Mouse (Mus musculus) retina, adult 2 months (tissue): ENCODE measurements at regions not wholly inside any gene's neighbourhood (a gene's known extent, or its start where the extent isn't known, plus 50 kb on each side); places are given as distances from the start of the nearest gene placed in this dataset.
"Not testable (repeated sequence)": the region's sequence is repeated elsewhere in the genome, so short reads cannot be mapped to it uniquely, and the experiment has no call there.

Source experiments
- DNase-seq: peaks from one replicate; pipeline ENCODE4 v3.0.0-alpha.2; 2012; ENCODE audit warnings: low read depth, low spot score

DNA sequence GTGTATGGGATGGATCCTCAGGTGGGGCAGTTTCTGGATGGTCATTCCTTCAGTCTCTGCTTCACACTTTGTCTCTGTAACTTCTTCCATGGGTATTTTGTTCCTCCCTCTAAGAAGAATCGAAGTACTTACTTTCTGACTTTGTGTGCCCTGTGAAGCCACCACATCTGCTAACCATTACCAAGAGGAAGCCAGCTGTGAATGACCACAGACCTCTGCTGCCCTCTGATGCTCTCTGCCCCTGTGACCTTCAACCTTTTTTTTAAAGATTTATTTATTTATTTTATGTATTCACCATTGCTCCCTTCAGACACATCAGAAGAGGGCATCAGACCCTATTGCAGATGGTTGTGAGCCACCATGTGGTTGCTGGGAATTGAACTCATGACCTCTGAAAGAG lies 475.7 kb upstream of the Gulo start:
- not testable (repeated sequence) for DNase-seq

- no peak for DNase-seq
Observed at GRCm38 (mm10) chr14:66479181-66479580, 470.2 kb upstream of the Gulo start.

DNA sequence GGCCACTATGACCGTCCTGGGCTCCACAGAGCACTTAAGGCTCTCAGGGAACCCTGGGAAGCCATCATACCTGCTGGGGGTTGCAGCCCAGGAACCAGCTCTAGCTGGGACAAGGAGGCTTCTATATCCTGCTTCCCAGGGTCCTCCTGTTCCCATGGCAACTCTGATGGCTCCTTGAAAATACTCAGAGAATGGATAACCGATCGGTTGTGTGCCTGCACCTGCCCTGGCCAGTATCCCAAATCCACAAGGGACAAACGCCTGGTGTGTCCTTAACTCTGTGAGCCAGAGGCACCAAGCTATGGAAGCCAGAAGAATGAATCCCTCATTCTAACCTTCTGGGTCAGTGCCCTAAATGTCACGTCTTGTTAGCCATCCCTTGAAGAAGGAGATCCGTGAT lies 469.6 kb upstream of the Gulo start:
- DNase-seq: no peak

GRCm38 (mm10) chr14:66475026-66475425 lies 466.0 kb upstream of the Gulo start:
- DNase-seq: no peak

- DNase-seq: no peak
Observed at GRCm38 (mm10) chr14:66473251-66473550, 464.2 kb upstream of the Gulo start.

DNA sequence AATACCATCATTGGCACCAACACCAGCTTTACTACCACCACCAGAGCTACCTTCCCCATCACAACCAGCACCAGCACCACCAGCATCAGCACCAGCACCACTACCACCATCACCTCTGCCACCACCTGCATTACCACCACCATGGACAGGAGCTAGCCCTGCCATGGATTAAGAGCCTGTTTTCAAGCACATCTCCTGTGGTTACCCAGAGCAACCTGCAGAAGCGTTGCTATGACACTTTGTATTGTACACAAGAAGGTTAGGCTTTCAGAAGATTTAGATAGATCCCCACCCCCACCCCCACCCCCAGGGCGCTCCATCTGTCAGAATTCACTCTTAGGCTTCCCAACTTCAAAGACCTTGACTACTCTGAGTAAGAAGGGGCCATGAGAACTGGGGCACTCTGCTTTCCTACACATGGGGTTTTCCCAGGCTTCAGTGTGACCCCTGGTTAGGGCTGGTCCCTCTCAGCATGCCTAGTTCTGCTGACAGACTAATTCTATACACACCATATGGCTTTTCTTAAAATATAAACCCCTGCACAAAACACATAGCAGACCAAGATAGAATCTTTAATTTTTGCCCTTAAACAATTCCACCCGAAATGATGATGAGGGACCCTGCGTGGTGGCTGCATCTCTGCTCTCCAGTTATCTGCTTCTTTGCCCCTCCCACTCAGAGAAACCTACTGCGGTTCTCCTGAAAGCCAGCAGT lies 463.7 kb upstream of the Gulo start:
- DNase-seq: no peak

DNA sequence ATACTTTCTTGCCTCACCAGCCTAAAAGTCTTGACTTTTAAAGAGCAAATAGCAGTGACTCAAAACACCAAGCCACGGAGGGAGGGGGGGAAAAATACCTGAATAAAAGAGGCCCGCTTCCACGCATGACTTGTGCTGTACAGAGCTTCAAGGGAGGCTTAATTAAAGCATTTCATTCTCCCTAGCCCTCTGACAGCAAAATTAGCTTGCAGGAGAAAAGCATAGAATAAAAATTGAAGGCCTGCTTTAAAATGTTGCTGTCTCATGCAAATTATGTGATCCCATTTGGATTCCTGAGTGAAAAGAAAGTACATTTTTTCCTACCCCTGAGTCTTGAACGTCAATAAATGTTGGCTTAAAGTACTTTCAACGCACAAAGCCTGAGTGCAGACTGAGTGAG lies 453.1 kb upstream of the Gulo start:
- DNase-seq: no peak

DNA sequence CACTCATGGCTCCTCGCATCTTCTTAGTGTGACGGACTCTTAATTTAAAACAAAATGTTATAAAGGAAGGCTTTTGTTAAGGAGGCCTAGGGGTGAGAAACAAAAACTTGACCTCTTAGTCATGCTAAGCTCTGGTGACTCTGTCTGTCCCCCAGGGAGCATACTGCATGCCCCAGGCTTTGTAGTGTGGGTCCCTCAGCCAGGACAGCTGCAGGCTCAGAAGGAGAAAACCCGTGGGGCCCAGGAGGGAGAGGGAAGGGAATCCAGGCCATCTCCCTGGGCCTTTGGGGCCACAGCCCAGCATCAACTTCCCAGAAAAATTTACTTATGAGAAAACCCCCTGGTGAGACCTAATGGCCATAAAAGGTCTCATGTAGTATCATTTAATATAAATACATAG lies 451.8 kb upstream of the Gulo start:
- no peak for DNase-seq

GRCm38 (mm10) chr14:66458696-66459095 lies 449.7 kb upstream of the Gulo start:
- DNase-seq: no peak

GRCm38 (mm10) chr14:66457300-66457699 lies 448.3 kb upstream of the Gulo start:
- no peak for DNase-seq

DNA sequence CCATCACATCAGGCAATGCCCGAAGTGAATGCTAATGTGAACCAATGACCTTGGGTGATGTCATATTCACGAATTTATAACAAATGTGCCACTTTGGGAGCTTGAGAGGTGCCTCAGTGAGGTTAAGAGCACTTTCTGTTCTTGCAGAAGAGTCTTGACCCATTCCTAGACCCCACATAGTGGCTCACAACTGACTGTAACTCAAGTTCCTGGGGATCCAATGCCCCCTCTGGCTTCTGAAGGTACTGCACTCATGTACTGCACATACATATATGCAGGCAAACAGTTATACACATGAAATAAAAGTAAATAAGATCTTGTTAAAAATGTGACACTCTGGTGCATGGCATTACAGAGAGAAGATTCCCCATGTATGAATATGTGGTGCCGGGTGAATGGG lies 443.8 kb upstream of the Gulo start:
- no peak for DNase-seq

DNA sequence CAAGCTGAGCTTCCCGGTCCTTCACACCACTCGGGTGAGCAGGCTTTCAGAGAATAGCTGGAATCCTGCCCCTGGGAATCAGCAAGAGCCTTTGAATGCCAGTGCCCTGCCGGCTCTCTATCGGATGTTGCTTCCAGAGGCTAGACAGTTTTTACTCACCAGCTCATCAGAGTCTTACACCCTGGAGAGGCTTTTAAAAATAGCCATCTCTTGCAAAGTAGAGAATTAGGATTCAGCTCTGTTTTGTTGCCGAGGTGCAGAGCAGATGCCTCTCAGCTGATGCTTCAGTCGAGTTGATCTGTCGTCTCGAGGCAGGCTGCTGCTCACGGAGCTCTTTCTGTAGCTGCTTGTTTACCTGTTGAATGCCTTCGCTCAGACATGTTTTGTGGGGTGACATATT lies 441.3 kb upstream of the Gulo start:
- no peak for DNase-seq

- DNase-seq: peak; percentile 57
Observed at GRCm38 (mm10) chr14:66442576-66442975, 433.6 kb upstream of the Gulo start.

DNA sequence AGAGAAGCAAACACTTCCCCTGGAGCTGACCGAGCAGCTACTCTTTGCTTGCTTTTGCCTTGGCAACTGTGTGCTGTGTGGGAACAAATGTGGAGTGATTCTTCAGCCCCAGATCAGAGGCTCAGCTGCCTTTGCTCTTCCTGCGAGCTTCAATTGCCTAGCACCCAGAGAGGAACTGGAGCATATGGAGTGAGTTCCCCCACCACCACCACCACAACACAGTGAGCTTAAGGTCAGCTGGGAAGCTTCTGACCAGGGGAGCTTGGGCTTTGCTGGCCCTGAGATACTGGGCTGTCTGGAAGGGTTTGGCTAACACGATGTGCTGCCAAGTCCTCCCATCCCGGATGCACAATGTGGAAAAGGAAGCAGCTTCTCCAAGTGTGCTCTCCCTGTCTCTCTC lies 432.8 kb upstream of the Gulo start:
- DNase-seq: peak; percentile 22

GRCm38 (mm10) chr14:66438572-66438971 lies 429.6 kb upstream of the Gulo start:
- DNase-seq: no peak

DNA sequence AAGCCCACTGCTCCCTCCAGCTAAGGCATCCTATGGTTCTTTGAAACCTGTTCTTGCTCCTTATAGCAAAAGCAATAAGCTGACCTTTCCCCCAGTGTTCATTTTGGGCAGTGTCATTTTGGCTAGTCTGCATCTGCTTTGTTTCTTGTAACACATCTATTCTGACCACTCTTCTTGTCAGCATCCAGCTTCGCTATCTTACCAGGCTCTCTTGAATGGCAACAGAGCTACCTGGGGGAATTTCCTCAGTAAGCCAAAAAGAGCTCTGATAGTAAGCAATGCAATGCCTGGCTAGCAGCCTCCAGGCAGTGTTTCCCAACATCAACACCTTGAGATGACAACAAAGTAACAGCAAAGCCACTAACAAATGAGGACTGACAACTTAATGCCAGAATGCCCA lies 429.0 kb upstream of the Gulo start:
- DNase-seq: no peak

- no peak for DNase-seq
Observed at GRCm38 (mm10) chr14:66431630-66432029, 422.6 kb upstream of the Gulo start.

DNA sequence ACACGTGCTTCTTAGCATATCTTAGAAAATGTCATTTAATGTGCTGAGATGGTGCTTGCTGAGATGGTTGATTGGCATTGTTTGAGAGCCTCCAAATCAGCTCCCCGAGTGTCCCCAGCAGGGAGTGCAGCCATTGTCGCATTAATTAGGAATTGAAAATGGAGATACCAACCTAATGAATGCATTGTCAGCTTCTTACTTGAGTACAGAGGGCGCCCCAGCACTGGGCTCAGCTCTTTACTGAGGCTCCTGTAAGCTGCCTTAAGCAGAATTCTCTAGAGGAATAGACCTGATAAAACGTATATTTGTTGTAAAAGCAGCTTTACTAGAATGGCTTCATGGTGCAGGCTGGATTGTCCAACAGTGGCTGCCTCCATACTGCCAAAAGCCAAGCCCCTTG lies 415.1 kb upstream of the Gulo start:
- DNase-seq: peak; percentile 8
